Mouse (Mus musculus): Measurements from ENCODE around the gene Prkcq. TPM values are rescaled to one million over a fixed set of nuclear protein-coding genes. Genes with fewer than 3 reads are reported as not detected.

Prkcq gene
- 132 and 180 TPM in 2 replicates for polyA plus RNA-seq (2012; rRNA removed)

GRCm38 (mm10) chr2:11171754-11172501 is at the start of gene Prkcq:
Gene Prkcq (plus strand): TSS chr2:11172108.
- no peak for TF ChIP-seq POLR2A (IDR thresholded peaks at IDR 0.05; ENCODE audit: control insufficient read depth, low read depth, low read length)
- no peak for TF ChIP-seq CTCF (IDR thresholded peaks at IDR 0.05; ENCODE audit: control insufficient read depth, insufficient read depth, insufficient replicate concordance, low read depth, low read length)
- no peak within 1 kb of the TSS for H3K27ac ChIP-seq (ENCODE audit: control insufficient read depth, insufficient read depth, low read depth, low read length)
- no peaks in the 10 kb centered on the region for H3K36me3 ChIP-seq (ENCODE audit: control insufficient read depth, insufficient read depth, low read length)
- peak within 1 kb of the TSS; percentile 60 for H3K4me3 ChIP-seq (ENCODE audit: control insufficient read depth, low read depth, low read length)
- H3K4me1 ChIP-seq (ENCODE audit: control insufficient read depth, insufficient read depth, low read length): peaks cover 2% of the 10 kb centered on the region; the same call in 1 of the 2 replicates
- no peaks in the 10 kb centered on the region for H3K27me3 ChIP-seq (ENCODE audit: control insufficient read depth, insufficient read depth, low read length)

GRCm38 (mm10) chr2:11130881-11131280 is 41.0 kb upstream of the Prkcq start:
- Histone ChIP-seq H3K27me3 (ENCODE audit: control insufficient read depth, insufficient read depth, low read length) (no peaks in the 10 kb centered on the region), H3K4me1 (ENCODE audit: control insufficient read depth, insufficient read depth, low read length) (no peaks in the 10 kb centered on the region), H3K36me3 (ENCODE audit: control insufficient read depth, insufficient read depth, low read length) (no peaks in the 10 kb centered on the region), H3K4me3 (ENCODE audit: control insufficient read depth, low read depth, low read length) (no peak overlapping the region), H3K27ac (ENCODE audit: control insufficient read depth, insufficient read depth, low read depth, low read length) (no peak overlapping the region)
- no peak for TF ChIP-seq POLR2A (IDR thresholded peaks at IDR 0.05; ENCODE audit: control insufficient read depth, low read depth, low read length)
- TF ChIP-seq CTCF (IDR thresholded peaks at IDR 0.05; ENCODE audit: control insufficient read depth, insufficient read depth, insufficient replicate concordance, low read depth, low read length): no peak

GRCm38 (mm10) chr2:11135718-11136117 is 36.2 kb upstream of the Prkcq start:
- H3K4me1 ChIP-seq (ENCODE audit: control insufficient read depth, insufficient read depth, low read length): no peaks in the 10 kb centered on the region
- H3K36me3 ChIP-seq (ENCODE audit: control insufficient read depth, insufficient read depth, low read length): no peaks in the 10 kb centered on the region
- no peaks in the 10 kb centered on the region for H3K27me3 ChIP-seq (ENCODE audit: control insufficient read depth, insufficient read depth, low read length)
- no peak overlapping the region for H3K27ac ChIP-seq (ENCODE audit: control insufficient read depth, insufficient read depth, low read depth, low read length)
- H3K4me3 ChIP-seq (ENCODE audit: control insufficient read depth, low read depth, low read length): no peak overlapping the region
- TF ChIP-seq CTCF (IDR thresholded peaks at IDR 0.05; ENCODE audit: control insufficient read depth, insufficient read depth, insufficient replicate concordance, low read depth, low read length) (no peak), POLR2A (IDR thresholded peaks at IDR 0.05; ENCODE audit: control insufficient read depth, low read depth, low read length) (no peak)

DNA sequence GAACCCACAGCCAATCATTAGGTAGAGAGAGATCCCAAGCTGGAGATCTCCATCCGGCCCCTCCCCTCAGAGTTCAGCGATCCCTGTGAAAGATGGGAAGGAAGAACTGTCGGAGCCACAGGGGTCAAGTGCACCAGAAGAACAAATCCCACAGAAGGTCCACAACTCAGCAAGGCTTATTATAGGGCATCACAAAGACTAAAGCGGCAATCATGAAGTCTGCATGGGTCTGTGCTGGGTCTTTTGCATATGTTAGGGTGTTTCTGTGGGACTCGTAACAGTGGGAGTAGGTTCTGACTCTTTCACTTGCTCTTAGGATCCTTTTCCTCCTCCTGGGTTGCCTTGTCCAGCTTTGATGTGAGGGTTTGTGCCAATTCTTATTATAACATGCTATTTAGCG is 33.8 kb upstream of the Prkcq start:
- Histone ChIP-seq H3K27me3 (ENCODE audit: control insufficient read depth, insufficient read depth, low read length) (no peaks in the 10 kb centered on the region), H3K4me3 (ENCODE audit: control insufficient read depth, low read depth, low read length) (no peak overlapping the region), H3K27ac (ENCODE audit: control insufficient read depth, insufficient read depth, low read depth, low read length) (no peak overlapping the region), H3K36me3 (ENCODE audit: control insufficient read depth, insufficient read depth, low read length) (no peaks in the 10 kb centered on the region), H3K4me1 (ENCODE audit: control insufficient read depth, insufficient read depth, low read length) (no peaks in the 10 kb centered on the region)
- TF ChIP-seq CTCF (IDR thresholded peaks at IDR 0.05; ENCODE audit: control insufficient read depth, insufficient read depth, insufficient replicate concordance, low read depth, low read length): no peak
- no peak for TF ChIP-seq POLR2A (IDR thresholded peaks at IDR 0.05; ENCODE audit: control insufficient read depth, low read depth, low read length)

DNA sequence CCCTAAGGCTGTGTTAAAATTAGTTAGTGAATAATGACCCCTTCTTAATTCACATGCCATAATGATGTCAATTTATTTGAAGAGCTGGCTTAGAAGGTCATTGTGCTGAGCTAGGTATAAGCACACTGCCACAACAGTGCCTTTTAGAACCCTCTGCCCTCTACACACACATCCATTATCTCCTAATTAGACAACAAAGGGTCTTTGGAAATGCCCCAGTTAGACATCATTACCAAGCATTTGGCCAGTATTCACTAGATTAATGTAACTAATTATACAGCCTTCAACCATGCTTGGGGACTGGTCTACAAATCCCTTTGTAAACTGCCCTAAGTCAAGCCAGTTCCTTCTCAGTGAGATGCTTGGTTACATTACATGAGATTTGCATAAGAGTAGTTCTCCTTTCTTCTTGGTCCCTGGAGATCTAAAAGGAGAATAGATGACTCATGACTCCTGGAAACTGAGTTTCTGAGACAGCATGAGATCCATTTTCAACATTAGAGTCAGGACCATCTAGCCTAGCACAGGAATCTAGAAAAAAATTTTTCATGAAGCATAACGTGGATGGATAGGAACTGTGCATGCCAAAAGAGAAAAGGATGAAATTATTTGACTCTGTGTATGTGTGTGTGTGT is 32.3 kb upstream of the Prkcq start:
- TF ChIP-seq POLR2A (IDR thresholded peaks at IDR 0.05; ENCODE audit: control insufficient read depth, low read depth, low read length) (no peak), CTCF (IDR thresholded peaks at IDR 0.05; ENCODE audit: control insufficient read depth, insufficient read depth, insufficient replicate concordance, low read depth, low read length) (no peak)
- no peak overlapping the region for H3K4me3 ChIP-seq (ENCODE audit: control insufficient read depth, low read depth, low read length)
- no peaks in the 10 kb centered on the region for H3K27me3 ChIP-seq (ENCODE audit: control insufficient read depth, insufficient read depth, low read length)
- H3K36me3 ChIP-seq (ENCODE audit: control insufficient read depth, insufficient read depth, low read length): no peaks in the 10 kb centered on the region
- H3K4me1 ChIP-seq (ENCODE audit: control insufficient read depth, insufficient read depth, low read length): no peaks in the 10 kb centered on the region
- H3K27ac ChIP-seq (ENCODE audit: control insufficient read depth, insufficient read depth, low read depth, low read length): no peak overlapping the region

- no peak for TF ChIP-seq CTCF (IDR thresholded peaks at IDR 0.05; ENCODE audit: control insufficient read depth, insufficient read depth, insufficient replicate concordance, low read depth, low read length)
- Histone ChIP-seq H3K36me3 (ENCODE audit: control insufficient read depth, insufficient read depth, low read length) (no peaks in the 10 kb centered on the region), H3K4me3 (ENCODE audit: control insufficient read depth, low read depth, low read length) (no peak overlapping the region), H3K27ac (ENCODE audit: control insufficient read depth, insufficient read depth, low read depth, low read length) (no peak overlapping the region), H3K4me1 (ENCODE audit: control insufficient read depth, insufficient read depth, low read length) (no peaks in the 10 kb centered on the region), H3K27me3 (ENCODE audit: control insufficient read depth, insufficient read depth, low read length) (no peaks in the 10 kb centered on the region)
Measured at GRCm38 (mm10) chr2:11140385-11140784, 31.5 kb upstream of the Prkcq start.

DNA sequence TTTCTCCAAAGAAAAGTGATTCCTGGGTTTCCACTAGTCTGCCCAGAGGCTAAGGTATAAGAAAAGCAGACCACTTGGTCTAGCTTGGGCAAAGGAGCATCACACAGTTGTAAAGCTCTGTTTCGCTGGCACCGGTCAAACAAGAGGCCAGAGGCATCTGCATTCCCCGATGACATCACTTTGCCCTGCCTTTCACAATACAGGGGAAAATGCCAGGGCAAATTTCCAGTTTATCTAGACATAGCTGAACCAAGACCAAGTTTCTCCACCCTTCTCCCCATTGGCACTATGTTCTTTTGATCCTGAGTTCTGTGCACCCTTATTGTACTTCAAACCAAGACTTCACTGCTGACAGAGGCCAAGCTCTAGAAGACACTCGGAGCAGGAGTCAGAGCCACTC is 22.8 kb upstream of the Prkcq start:
- no peaks in the 10 kb centered on the region for H3K4me1 ChIP-seq (ENCODE audit: control insufficient read depth, insufficient read depth, low read length)
- no peaks in the 10 kb centered on the region for H3K36me3 ChIP-seq (ENCODE audit: control insufficient read depth, insufficient read depth, low read length)
- H3K4me3 ChIP-seq (ENCODE audit: control insufficient read depth, low read depth, low read length): no peak overlapping the region
- H3K27me3 ChIP-seq (ENCODE audit: control insufficient read depth, insufficient read depth, low read length): no peaks in the 10 kb centered on the region
- no peak overlapping the region for H3K27ac ChIP-seq (ENCODE audit: control insufficient read depth, insufficient read depth, low read depth, low read length)
- TF ChIP-seq POLR2A (IDR thresholded peaks at IDR 0.05; ENCODE audit: control insufficient read depth, low read depth, low read length): no peak
- no peak for TF ChIP-seq CTCF (IDR thresholded peaks at IDR 0.05; ENCODE audit: control insufficient read depth, insufficient read depth, insufficient replicate concordance, low read depth, low read length)
